Mouse (Mus musculus): ENCODE data around the gene Vstm2l.

GRCm38 (mm10) chr2:157927815-157928214, 13.4 kb downstream of the Vstm2l start:
- TF ChIP-seq CTCF (IDR thresholded peaks at IDR 0.05; ENCODE audit: low read depth, low read length), result no peak
- no peak for TF ChIP-seq TAL1 (conservative IDR thresholded peaks at IDR 0.05; ENCODE audit: low read depth, low read length)
- no peak for TF ChIP-seq GATA1 (IDR thresholded peaks at IDR 0.05; ENCODE audit: borderline replicate concordance, low read length)
- TF ChIP-seq POLR2AphosphoS5 (IDR thresholded peaks at IDR 0.05; ENCODE audit: insufficient replicate concordance, low read depth, low read length), result no peak
